Mouse (Mus musculus) urinary bladder, postnatal 25 days (tissue): ENCODE results near the gene Wdr53.
"Not testable (repeated sequence)": the region's sequence is repeated elsewhere in the genome, so short reads cannot be mapped to it uniquely, and the experiment has no call there.

Experiments used
- DNase-seq: peaks from one replicate; pipeline ENCODE4 v3.0.0; 2022; ENCODE audit warnings: low spot score

The Wdr53 gene

GRCm38 (mm10) chr16:32278396-32278795 is 31.4 kb downstream of the Wdr53 start:
- DNase-seq: no peak

- no peak for DNase-seq
Measured at GRCm38 (mm10) chr16:32280211-32280610, 33.2 kb downstream of the Wdr53 start.

- DNase-seq: no peak
Measured at GRCm38 (mm10) chr16:32282608-32283007, 35.6 kb downstream of the Wdr53 start.

GRCm38 (mm10) chr16:32291821-32292220 is 44.8 kb downstream of the Wdr53 start:
- no peak for DNase-seq

GRCm38 (mm10) chr16:32299617-32300016 is 52.6 kb downstream of the Wdr53 start:
- not testable (repeated sequence) for DNase-seq

- DNase-seq: no peak
Measured at GRCm38 (mm10) chr16:32303046-32303445, 56.0 kb downstream of the Wdr53 start.

GRCm38 (mm10) chr16:32303886-32304285 is 56.9 kb downstream of the Wdr53 start:
- DNase-seq: no peak
